Mouse (Mus musculus): Measurements from ENCODE around the gene Tlnrd1. TPM values are rescaled to one million over a fixed set of nuclear protein-coding genes. Genes with fewer than 3 reads are reported as not detected.

The Tlnrd1 gene
- total and polyA plus RNA-seq, 3 experiments, result 3.7 to 21.2 (median 6.9) TPM

DNA sequence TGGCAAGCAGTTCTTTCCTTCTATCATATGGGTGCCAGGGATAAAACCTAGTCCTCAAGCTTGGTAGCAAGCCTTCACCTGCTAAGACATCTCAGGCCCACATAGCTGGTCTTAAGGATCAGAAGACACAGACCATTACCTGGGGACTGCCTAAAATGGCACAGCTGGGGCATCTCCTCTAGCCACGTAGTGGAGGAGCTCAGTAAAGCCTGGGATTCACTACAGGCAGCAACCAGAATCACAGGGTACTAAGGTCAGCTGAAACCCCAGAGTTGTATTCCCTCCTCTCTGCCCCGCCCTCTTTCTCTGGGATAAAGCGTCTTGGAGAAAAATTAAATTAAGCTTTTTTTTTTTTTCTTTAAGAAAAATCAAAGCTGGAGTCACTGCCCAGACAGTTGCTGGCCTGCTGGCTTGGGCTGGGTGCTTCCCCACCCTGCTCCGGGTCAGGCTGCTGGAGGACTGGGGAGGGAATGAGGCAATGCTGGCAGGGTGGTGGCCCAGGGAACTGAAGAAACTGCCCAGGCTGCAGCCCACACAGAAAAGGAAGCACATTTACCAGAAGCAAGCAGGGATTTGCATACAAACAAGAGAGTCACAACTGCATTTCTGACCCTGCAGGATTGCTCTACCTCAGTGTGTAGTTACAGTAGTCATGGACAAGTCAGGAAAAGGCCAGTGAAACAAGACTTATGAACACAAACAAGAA lies 24.6 kb downstream of the Tlnrd1 start:
- H3K4me3 ChIP-seq (ENCODE audit: low read depth, low read length), result no peak overlapping the region
- no peaks in the 10 kb centered on the region for H3K9me3 ChIP-seq (replicated peaks)
- H3K27me3 ChIP-seq (ENCODE audit: insufficient read depth, low read length), result peaks cover 9% of the 10 kb centered on the region
- TF ChIP-seq TAL1 (conservative IDR thresholded peaks at IDR 0.05; ENCODE audit: low read depth, low read length) (no peak), POLR2AphosphoS5 (IDR thresholded peaks at IDR 0.05; ENCODE audit: insufficient replicate concordance, low read depth, low read length) (no peak), GATA2 (IDR thresholded peaks at IDR 0.05; ENCODE audit: borderline replicate concordance, low read depth, low read length) (no peak), GATA1 (IDR thresholded peaks at IDR 0.05; ENCODE audit: borderline replicate concordance, low read length) (no peak), CTCF (IDR thresholded peaks at IDR 0.05; ENCODE audit: low read depth, low read length) (no peak)
- no peaks in the 10 kb centered on the region for H3K36me3 ChIP-seq (replicated peaks)
- ATAC-seq (ENCODE audit: extremely low read depth, insufficient number of reproducible peaks, low FRiP score, poor library complexity, severe bottlenecking), result no peak
- H3K4me1 ChIP-seq (ENCODE audit: insufficient read depth, low read depth, low read length), result peaks cover 7% of the 10 kb centered on the region; the same call in 1 of the 2 replicates
- no peak for DNase-seq (ENCODE audit: low spot score)

- H3K27me3 ChIP-seq (ENCODE audit: insufficient read depth, low read length), result peaks cover 5% of the 10 kb centered on the region
- DNase-seq (ENCODE audit: low spot score) (no peak), ATAC-seq (ENCODE audit: extremely low read depth, insufficient number of reproducible peaks, low FRiP score, poor library complexity, severe bottlenecking) (no peak)
- TF ChIP-seq CTCF (IDR thresholded peaks at IDR 0.05; ENCODE audit: low read depth, low read length) (no peak), GATA1 (IDR thresholded peaks at IDR 0.05; ENCODE audit: borderline replicate concordance, low read length) (no peak), TAL1 (conservative IDR thresholded peaks at IDR 0.05; ENCODE audit: low read depth, low read length) (no peak), GATA2 (IDR thresholded peaks at IDR 0.05; ENCODE audit: borderline replicate concordance, low read depth, low read length) (no peak), POLR2AphosphoS5 (IDR thresholded peaks at IDR 0.05; ENCODE audit: insufficient replicate concordance, low read depth, low read length) (no peak)
- H3K9me3 ChIP-seq (replicated peaks), result no peaks in the 10 kb centered on the region
- H3K36me3 ChIP-seq (replicated peaks), result no peaks in the 10 kb centered on the region
- H3K4me3 ChIP-seq (ENCODE audit: low read depth, low read length), result no peak overlapping the region
- peaks cover 10% of the 10 kb centered on the region; the same call in 1 of the 2 replicates for H3K4me1 ChIP-seq (ENCODE audit: insufficient read depth, low read depth, low read length)
Observed at GRCm38 (mm10) chr7:83857921-83858320, 26.2 kb downstream of the Tlnrd1 start.

DNA sequence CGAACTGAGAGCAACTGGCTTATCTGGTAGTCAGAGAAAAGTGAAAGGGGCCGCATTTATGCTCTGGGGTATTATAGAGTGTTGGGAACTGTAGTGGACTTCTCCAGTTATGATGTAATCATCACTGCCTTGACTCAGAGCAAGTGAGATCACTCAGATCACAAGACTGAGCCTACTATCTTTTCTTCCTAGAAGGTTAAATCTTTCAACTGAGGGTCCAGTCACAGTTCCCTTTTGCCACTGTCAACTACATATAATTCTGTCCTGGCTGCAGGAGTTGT lies 27.0 kb downstream of the Tlnrd1 start:
- H3K9me3 ChIP-seq (replicated peaks), result no peaks in the 10 kb centered on the region
- no peak for ATAC-seq (ENCODE audit: extremely low read depth, insufficient number of reproducible peaks, low FRiP score, poor library complexity, severe bottlenecking)
- H3K27me3 ChIP-seq (ENCODE audit: insufficient read depth, low read length), result peaks cover 5% of the 10 kb centered on the region
- no peaks in the 10 kb centered on the region for H3K36me3 ChIP-seq (replicated peaks)
- TF ChIP-seq GATA2 (IDR thresholded peaks at IDR 0.05; ENCODE audit: borderline replicate concordance, low read depth, low read length) (no peak), POLR2AphosphoS5 (IDR thresholded peaks at IDR 0.05; ENCODE audit: insufficient replicate concordance, low read depth, low read length) (no peak), TAL1 (conservative IDR thresholded peaks at IDR 0.05; ENCODE audit: low read depth, low read length) (no peak), GATA1 (IDR thresholded peaks at IDR 0.05; ENCODE audit: borderline replicate concordance, low read length) (no peak), CTCF (IDR thresholded peaks at IDR 0.05; ENCODE audit: low read depth, low read length) (no peak)
- DNase-seq (ENCODE audit: low spot score), result no peak
- peaks cover 15% of the 10 kb centered on the region for H3K4me1 ChIP-seq (ENCODE audit: insufficient read depth, low read depth, low read length)
- H3K4me3 ChIP-seq (ENCODE audit: low read depth, low read length), result no peak overlapping the region

DNA sequence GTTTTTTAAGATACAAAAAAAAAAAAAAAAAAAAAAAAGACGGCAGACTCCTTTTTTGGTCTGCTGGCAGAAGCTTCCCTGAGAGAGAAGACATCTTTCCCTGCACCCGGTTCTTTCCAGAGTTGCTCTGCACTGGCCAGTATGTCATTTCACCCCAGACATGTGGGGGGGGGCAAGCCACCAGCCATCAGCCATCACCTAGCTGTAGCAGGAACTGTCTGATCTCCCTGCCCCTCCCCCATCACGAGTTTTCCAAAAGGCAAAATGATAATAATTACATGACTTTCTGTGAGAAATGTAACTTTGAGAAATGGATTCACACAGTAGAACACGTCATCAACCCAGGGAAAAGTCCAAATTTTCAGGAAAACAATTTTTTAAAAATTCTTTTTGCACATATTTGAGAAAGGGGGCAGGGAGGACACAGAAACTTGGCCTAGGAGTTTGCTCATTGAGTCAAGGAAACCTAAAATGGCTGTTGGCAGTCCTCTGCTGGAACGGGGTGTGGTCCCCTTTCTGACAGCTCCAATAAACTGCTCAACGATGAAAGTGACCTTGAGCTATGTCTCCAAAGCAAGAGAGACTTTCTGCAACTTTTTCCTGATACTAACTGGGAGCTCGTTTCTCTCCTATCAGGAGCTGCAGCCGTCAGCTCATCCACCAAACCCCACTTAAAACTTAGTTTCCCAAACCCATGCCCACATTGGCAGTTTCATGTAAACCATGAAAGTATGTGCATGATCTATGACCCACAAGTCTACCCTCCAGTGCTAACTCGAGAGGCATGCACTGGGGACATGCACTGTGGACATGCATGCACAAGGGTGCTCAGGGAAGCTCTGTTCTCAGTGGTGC lies 27.5 kb downstream of the Tlnrd1 start:
- Histone ChIP-seq H3K36me3 (replicated peaks) (no peaks in the 10 kb centered on the region), H3K27me3 (ENCODE audit: insufficient read depth, low read length) (peaks cover 5% of the 10 kb centered on the region), H3K4me3 (ENCODE audit: low read depth, low read length) (no peak overlapping the region), H3K9me3 (replicated peaks) (no peaks in the 10 kb centered on the region), H3K4me1 (ENCODE audit: insufficient read depth, low read depth, low read length) (peaks cover 19% of the 10 kb centered on the region)
- DNase-seq (ENCODE audit: low spot score) (no peak), ATAC-seq (ENCODE audit: extremely low read depth, insufficient number of reproducible peaks, low FRiP score, poor library complexity, severe bottlenecking) (no peak)
- TF ChIP-seq POLR2AphosphoS5 (IDR thresholded peaks at IDR 0.05; ENCODE audit: insufficient replicate concordance, low read depth, low read length) (no peak), CTCF (IDR thresholded peaks at IDR 0.05; ENCODE audit: low read depth, low read length) (no peak), GATA2 (IDR thresholded peaks at IDR 0.05; ENCODE audit: borderline replicate concordance, low read depth, low read length) (no peak), TAL1 (conservative IDR thresholded peaks at IDR 0.05; ENCODE audit: low read depth, low read length) (no peak), GATA1 (IDR thresholded peaks at IDR 0.05; ENCODE audit: borderline replicate concordance, low read length) (no peak)

- Histone ChIP-seq H3K9me3 (replicated peaks) (no peaks in the 10 kb centered on the region), H3K4me1 (ENCODE audit: insufficient read depth, low read depth, low read length) (peaks cover 24% of the 10 kb centered on the region), H3K36me3 (replicated peaks) (no peaks in the 10 kb centered on the region), H3K4me3 (ENCODE audit: low read depth, low read length) (no peak overlapping the region), H3K27me3 (ENCODE audit: insufficient read depth, low read length) (peaks cover 3% of the 10 kb centered on the region; the same call in 1 of the 2 replicates)
- no peak for TF ChIP-seq TAL1 (conservative IDR thresholded peaks at IDR 0.05; ENCODE audit: low read depth, low read length)
- TF ChIP-seq POLR2AphosphoS5 (IDR thresholded peaks at IDR 0.05; ENCODE audit: insufficient replicate concordance, low read depth, low read length), result no peak
- no peak for TF ChIP-seq GATA1 (IDR thresholded peaks at IDR 0.05; ENCODE audit: borderline replicate concordance, low read length)
- no peak for TF ChIP-seq CTCF (IDR thresholded peaks at IDR 0.05; ENCODE audit: low read depth, low read length)
- no peak for TF ChIP-seq GATA2 (IDR thresholded peaks at IDR 0.05; ENCODE audit: borderline replicate concordance, low read depth, low read length)
- DNase-seq (ENCODE audit: low spot score) (no peak), ATAC-seq (ENCODE audit: extremely low read depth, insufficient number of reproducible peaks, low FRiP score, poor library complexity, severe bottlenecking) (no peak)
Observed at GRCm38 (mm10) chr7:83855203-83855602, 28.9 kb downstream of the Tlnrd1 start.

Measured in G1E (cell line).